Mouse (Mus musculus) neural tube, embryonic 14.5 days (tissue): ENCODE data around the gene Spag9. TPM values are rescaled to one million over a fixed set of nuclear protein-coding genes. Genes with fewer than 3 reads are reported as not detected.

ENCODE experiments used
- ATAC-seq: fragments of 200-750 bp; cut with Nextera tagmentation; 2 replicates; pipeline ENCODE4 v1.8.0; 2017; ENCODE audit warnings: low read depth, mild to moderate bottlenecking, moderate TSS enrichment, moderate library complexity
- H3K27ac ChIP-seq: fragments of 300-500 bp; sonication (generic); 2 replicates; pipeline ENCODE4 v1.5.1; 2014; ENCODE audit warnings: low read depth, mild to moderate bottlenecking, control low read depth, low read length, moderate library complexity, mixed read lengths
- H3K27me3 ChIP-seq: fragments of 300-500 bp; sonication (generic); 2 replicates; pipeline ENCODE4 v1.6.1; 2014; ENCODE audit warnings: low read length; ENCODE audit not compliant: control insufficient read depth, insufficient read depth
- H3K36me3 ChIP-seq: fragments of 300-500 bp; sonication (generic); 2 replicates; pipeline ENCODE4 v1.6.1; 2014; ENCODE audit warnings: low read length, mixed read lengths; ENCODE audit not compliant: control insufficient read depth, insufficient read depth
- H3K4me1 ChIP-seq: fragments of 300-500 bp; sonication (generic); 2 replicates; pipeline ENCODE4 v1.6.1; 2014; ENCODE audit warnings: low read length; ENCODE audit not compliant: control insufficient read depth, insufficient read depth
- H3K4me2 ChIP-seq: fragments of 300-500 bp; sonication (generic); 2 replicates; pipeline ENCODE4 v1.6.1; 2014; ENCODE audit warnings: mild to moderate bottlenecking, low read depth, low read length, control low read depth
- H3K4me3 ChIP-seq: fragments of 300-500 bp; sonication (generic); 2 replicates; pipeline ENCODE4 v1.5.1; 2014; ENCODE audit warnings: low read depth, low read length, control low read depth, mixed read lengths
- H3K9ac ChIP-seq: fragments of 300-500 bp; sonication (generic); replicated peaks from 2 replicates; pipeline ENCODE4 v1.6.1; 2014; ENCODE audit warnings: low read depth, mild to moderate bottlenecking, control low read depth, low read length, mixed read lengths
- H3K9me3 ChIP-seq: fragments of 300-500 bp; sonication (generic); 2 replicates; pipeline ENCODE4 v1.6.1; 2016; ENCODE audit warnings: low read length; ENCODE audit not compliant: control insufficient read depth
- WGBS: fragments of 180-500 bp; shearing (Covaris S2); extraction: QIAGEN DNeasy Blood & Tissue Kit; methylation state at CpG from one replicate; pipeline ENCODE4 v1.1.7; 2014; 5-methylcytosine and 5-hydroxymethylcytosine counted together
- polyA plus RNA-seq: library from polyadenylated mRNA; unstranded; fragments of >200 nt; fragmentation: Nextera tagmentation; extraction: Ambion mirVana; gene quantifications from 2 replicates; pipeline ENCODE4 v1.2.1, GENCODE M21; 2014

Spag9 gene
- polyA plus RNA-seq, 1 experiment from 2014 or later = 126 TPM

GRCm38 (mm10) chr11:94148105-94148696 is 152.3 kb downstream of the Spag9 start:
- Histone ChIP-seq H3K9ac (no peak overlapping the region; the same call in 1 of the 2 replicates), H3K27me3 (no peaks in the 10 kb centered on the region), H3K27ac (no peak overlapping the region; the same call in 1 of the 2 replicates), H3K4me1 (peaks cover 24% of the 10 kb centered on the region; the same call in 1 of the 2 replicates), H3K4me2 (peak overlapping the region; percentile 86), H3K4me3 (no peak overlapping the region), H3K9me3 (no peaks in the 10 kb centered on the region), H3K36me3 (no peaks in the 10 kb centered on the region)
- WGBS = 46% methylated on average over 12 of the region's 12 CpGs
- no peak for ATAC-seq

GRCm38 (mm10) chr11:94148931-94149491 is 153.1 kb downstream of the Spag9 start:
- Histone ChIP-seq H3K4me1 (peaks cover 24% of the 10 kb centered on the region; the same call in 1 of the 2 replicates), H3K9me3 (no peaks in the 10 kb centered on the region), H3K4me3 (peak overlapping the region; percentile 37), H3K9ac (peak overlapping the region; percentile 63), H3K4me2 (peak overlapping the region; percentile 86), H3K27me3 (no peaks in the 10 kb centered on the region), H3K27ac (peak overlapping the region; percentile 91), H3K36me3 (no peaks in the 10 kb centered on the region)
- peak; percentile 61 for ATAC-seq
- WGBS = 1% methylated on average over 46 of the region's 46 CpGs

GRCm38 (mm10) chr11:94149509-94150259 is 153.8 kb downstream of the Spag9 start:
- Histone ChIP-seq H3K4me1 (peaks cover 21% of the 10 kb centered on the region; the same call in 1 of the 2 replicates), H3K36me3 (no peaks in the 10 kb centered on the region), H3K27ac (peak overlapping the region; percentile 91), H3K4me2 (peak overlapping the region; percentile 86), H3K4me3 (peak overlapping the region; percentile 37), H3K27me3 (no peaks in the 10 kb centered on the region), H3K9ac (peak overlapping the region; percentile 63), H3K9me3 (no peaks in the 10 kb centered on the region)
- no peak for ATAC-seq
- 23% methylated on average over 16 of the region's 16 CpGs for WGBS

- Histone ChIP-seq H3K9ac (no peak overlapping the region), H3K4me1 (0 out of 2 replicates have a peak, but pooled peaks cover 14% of the 10 kb centered on the region), H3K4me3 (no peak overlapping the region), H3K4me2 (no peak overlapping the region; the same call in 1 of the 2 replicates), H3K27ac (no peak overlapping the region), H3K27me3 (no peaks in the 10 kb centered on the region), H3K9me3 (no peaks in the 10 kb centered on the region), H3K36me3 (no peaks in the 10 kb centered on the region)
- 37% methylated on average over 25 of the region's 25 CpGs for WGBS
- ATAC-seq = no peak
These were observed 154.9 kb downstream of the Spag9 start for GRCm38 (mm10) chr11:94150519-94151470.

GRCm38 (mm10) chr11:94154201-94154600 is 158.3 kb downstream of the Spag9 start:
- no peak overlapping the region for H3K4me3 ChIP-seq
- 92% methylated on average over 3 of the region's 3 CpGs for WGBS
- no peak overlapping the region for H3K4me2 ChIP-seq
- ATAC-seq = no peak
- H3K9me3 ChIP-seq = no peaks in the 10 kb centered on the region
- H3K27ac ChIP-seq = no peak overlapping the region
- no peaks in the 10 kb centered on the region for H3K36me3 ChIP-seq
- H3K9ac ChIP-seq = no peak overlapping the region
- no peaks in the 10 kb centered on the region for H3K27me3 ChIP-seq
- H3K4me1 ChIP-seq = peaks cover 18% of the 10 kb centered on the region

GRCm38 (mm10) chr11:94158521-94158920 is 162.6 kb downstream of the Spag9 start:
- H3K4me1 ChIP-seq = peaks cover 25% of the 10 kb centered on the region
- WGBS = 51% methylated on average over 14 of the region's 14 CpGs
- H3K27me3 ChIP-seq = no peaks in the 10 kb centered on the region
- no peak for ATAC-seq
- H3K4me3 ChIP-seq = no peak overlapping the region
- no peaks in the 10 kb centered on the region for H3K36me3 ChIP-seq
- H3K9me3 ChIP-seq = no peaks in the 10 kb centered on the region
- peak overlapping the region; percentile 99; the same call in 1 of the 2 replicates for H3K27ac ChIP-seq
- H3K9ac ChIP-seq = no peak overlapping the region
- H3K4me2 ChIP-seq = no peak overlapping the region

GRCm38 (mm10) chr11:94159066-94159880 is 163.4 kb downstream of the Spag9 start:
- Histone ChIP-seq H3K4me2 (peak overlapping the region; percentile 38; the same call in 1 of the 2 replicates), H3K9ac (peak overlapping the region; percentile 53; the same call in 1 of the 2 replicates), H3K27me3 (no peaks in the 10 kb centered on the region), H3K4me1 (peaks cover 25% of the 10 kb centered on the region), H3K9me3 (no peaks in the 10 kb centered on the region), H3K36me3 (no peaks in the 10 kb centered on the region), H3K4me3 (no peak overlapping the region), H3K27ac (peak overlapping the region; percentile 99)
- 35% methylated on average over 14 of the region's 14 CpGs for WGBS
- no peak for ATAC-seq

GRCm38 (mm10) chr11:94159911-94160415 is 164.1 kb downstream of the Spag9 start:
- Histone ChIP-seq H3K27ac (peak overlapping the region; percentile 99), H3K27me3 (no peaks in the 10 kb centered on the region), H3K36me3 (no peaks in the 10 kb centered on the region), H3K9me3 (no peaks in the 10 kb centered on the region), H3K4me3 (no peak overlapping the region), H3K4me1 (peaks cover 25% of the 10 kb centered on the region), H3K9ac (peak overlapping the region; percentile 53), H3K4me2 (peak overlapping the region; percentile 38)
- ATAC-seq = peak; percentile 18
- 15% methylated on average over 7 of the region's 7 CpGs for WGBS
